Mouse (Mus musculus): ENCODE results near the gene Selplg.
"Not testable (repeated sequence)": the region's sequence is repeated elsewhere in the genome, so short reads cannot be mapped to it uniquely, and the experiment has no call there.

Gene Selplg

DNA sequence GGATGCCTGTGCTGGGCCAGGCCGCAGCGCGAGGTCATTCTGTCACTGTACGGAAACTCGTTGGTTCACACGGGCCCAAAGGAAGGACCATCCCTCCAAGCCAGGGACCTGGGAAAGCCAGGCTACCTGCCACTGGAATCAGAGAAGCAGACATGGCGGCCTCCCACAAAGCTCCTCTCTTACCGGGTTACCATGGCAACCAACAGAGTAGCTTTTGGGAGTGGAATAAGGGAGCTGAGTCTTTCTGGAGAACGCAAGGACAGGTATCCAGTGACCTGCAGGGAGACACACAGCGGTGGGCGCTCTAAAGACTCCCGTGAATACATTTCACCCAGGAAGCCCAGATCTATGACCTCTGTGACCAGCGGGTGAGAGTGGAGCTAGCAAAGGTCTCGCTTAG is 13.9 kb downstream of the Selplg start:
- DNase-seq, result no peak

- peak; percentile 57 for DNase-seq
Observed at GRCm38 (mm10) chr5:113815638-113816152, 16.7 kb downstream of the Selplg start.

DNA sequence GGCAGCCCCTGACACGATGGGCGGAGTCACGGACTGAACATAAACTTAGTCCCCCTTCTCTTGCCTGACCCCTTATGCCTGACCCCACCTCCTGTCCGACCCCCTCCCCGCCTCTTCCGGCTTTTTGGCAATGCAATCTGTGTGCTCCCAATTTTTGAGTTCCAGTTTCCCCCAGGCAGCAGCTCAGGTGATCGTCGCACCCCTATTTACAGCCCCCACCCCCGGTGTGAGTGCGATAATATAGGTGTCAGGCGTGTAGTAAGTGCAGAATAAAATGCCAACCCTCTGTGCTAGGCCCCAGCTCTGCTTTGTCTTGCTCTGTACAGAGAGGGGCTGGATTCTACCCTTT is 17.4 kb downstream of the Selplg start:
- DNase-seq, result no peak

GRCm38 (mm10) chr5:113814111-113815040 is 18.1 kb downstream of the Selplg start:
- no peak for DNase-seq

DNA sequence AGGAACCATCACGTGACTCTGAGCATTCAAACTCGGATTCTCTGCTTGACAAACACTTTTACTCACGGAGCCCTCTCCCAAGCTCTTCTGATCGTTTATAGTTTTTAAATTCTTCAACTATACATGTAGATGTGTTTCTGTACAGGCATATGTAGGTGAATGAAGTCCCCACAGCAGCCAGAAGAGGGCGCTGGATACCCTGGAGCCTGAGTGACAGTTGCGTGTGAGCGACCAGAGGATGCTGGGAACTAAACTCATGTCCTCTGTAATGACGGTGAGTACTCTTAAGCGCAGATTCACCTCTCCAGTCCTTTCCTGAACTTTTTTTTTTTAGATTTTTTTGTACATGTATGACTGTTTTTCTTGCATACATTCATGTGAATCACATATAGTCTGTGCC is 18.8 kb downstream of the Selplg start:
- DNase-seq, result no peak

DNA sequence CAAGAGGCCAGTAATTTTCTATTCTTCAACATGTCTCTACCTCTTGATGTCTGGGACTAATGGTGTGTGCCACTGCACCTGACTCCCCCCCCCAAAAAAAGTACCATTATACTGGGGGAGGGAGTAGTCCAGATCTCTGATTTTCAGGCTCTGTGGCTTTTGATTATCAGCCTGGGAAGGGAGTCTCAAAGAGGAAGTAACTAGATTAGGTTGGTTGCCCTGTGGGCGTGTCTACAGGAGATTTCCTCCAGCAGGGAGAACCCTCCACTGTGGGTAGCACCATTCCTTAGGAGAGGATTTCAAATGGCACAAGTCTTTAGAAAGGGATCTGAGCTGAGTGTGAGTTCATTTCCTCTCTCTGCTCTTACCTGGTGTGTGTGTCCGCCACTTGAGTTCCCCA is 19.8 kb downstream of the Selplg start:
- DNase-seq, result no peak

- not testable (repeated sequence) for DNase-seq
Observed at GRCm38 (mm10) chr5:113811824-113812420, 20.5 kb downstream of the Selplg start.

DNA sequence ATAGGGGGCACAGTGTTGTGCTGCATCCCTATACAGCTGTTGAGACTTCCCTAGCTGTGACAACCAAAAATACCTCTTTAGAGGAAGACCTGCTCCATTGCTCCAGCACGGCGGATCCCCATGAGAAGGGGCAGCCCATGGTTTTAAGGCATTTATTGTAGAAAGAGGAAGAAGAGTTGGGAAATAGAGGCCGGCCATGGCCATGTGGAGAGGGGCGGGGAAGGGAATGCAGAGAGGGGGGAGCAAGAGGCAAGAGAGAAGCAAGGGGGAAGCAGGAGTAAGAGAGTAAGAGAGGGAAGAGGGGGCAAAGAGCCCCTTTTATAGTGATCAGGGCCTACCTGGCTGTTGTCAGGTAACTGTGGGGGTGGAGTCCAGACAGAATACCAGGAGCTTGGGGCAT is 22.3 kb downstream of the Selplg start:
- no peak for DNase-seq

- DNase-seq, result no peak
Observed at GRCm38 (mm10) chr5:113808177-113808576, 24.3 kb downstream of the Selplg start.

DNA sequence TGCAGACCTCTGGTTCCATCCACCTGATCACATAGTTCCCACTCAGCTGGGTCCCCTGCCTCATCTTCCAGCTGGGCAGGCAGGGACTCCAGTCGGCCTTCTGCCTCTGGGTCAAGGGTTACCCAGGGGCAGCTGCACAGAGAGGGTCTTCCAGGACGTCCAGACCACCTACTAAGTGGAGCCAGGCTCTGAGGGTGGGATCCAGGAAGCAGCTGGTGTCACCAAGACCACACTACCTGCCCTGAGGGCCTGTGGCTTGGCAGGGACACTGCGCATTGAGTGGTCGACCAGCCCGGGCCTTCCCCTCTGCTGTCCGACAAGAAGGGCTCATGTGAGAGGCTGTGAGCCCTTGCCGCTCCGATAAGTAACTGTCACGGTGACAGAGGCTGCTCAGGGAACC is 24.7 kb downstream of the Selplg start:
- no peak for DNase-seq

GRCm38 (mm10) chr5:113806414-113806813 is 26.0 kb downstream of the Selplg start:
- DNase-seq, result no peak

DNA sequence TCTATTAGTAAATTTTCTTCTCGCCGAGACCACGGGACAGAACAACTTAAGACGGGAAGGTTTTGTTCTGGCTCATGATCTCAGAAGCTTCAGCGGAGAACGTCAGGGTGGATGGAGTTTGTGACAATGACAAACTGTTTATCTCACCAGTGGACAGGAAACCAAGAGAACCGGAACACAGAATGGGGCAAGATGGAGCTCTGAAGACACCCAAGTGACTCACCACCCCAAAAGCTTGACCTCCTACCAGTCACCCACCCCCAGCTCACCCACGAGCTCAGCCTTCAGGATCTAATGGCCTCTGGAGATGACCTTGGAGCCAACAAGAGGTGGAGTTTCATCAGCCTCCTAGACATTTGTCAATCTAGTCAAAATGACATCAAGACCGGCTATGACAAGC is 27.1 kb downstream of the Selplg start:
- DNase-seq, result no peak

- DNase-seq, result no peak
Observed at GRCm38 (mm10) chr5:113804395-113804966, 28.0 kb downstream of the Selplg start.

DNA sequence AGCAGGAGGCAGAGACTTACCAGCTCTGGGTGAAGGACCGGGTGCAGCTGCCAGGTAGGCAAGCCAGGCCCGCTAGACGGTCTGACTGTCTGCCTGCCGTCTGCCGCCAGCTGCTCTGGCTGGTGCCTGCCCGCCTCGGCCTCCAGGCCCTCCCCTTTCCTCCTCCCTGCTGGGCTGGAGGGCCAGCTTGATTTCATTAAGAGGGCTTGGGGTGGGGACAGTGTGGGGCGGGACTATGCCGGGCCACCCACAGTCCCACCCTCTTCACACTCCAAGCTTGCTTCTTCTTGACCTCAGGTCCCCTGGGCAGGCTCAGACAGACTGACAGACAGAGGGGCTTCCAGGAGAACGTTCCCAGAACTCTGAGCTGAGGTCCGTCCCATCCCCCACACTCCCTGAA is 32.2 kb downstream of the Selplg start, which contains the start of gene Tmem119:
Gene Tmem119, minus strand, starts transcription at position 237 of the 400 bp plus-strand sequence.
- no peak for DNase-seq

GRCm38 (mm10) chr5:113799691-113800090 is 32.8 kb downstream of the Selplg start:
- DNase-seq, result no peak

GRCm38 (mm10) chr5:113798525-113798924 is 33.9 kb downstream of the Selplg start:
- DNase-seq, result no peak

GRCm38 (mm10) chr5:113797149-113797882 is 35.1 kb downstream of the Selplg start:
- DNase-seq, result no peak

DNA sequence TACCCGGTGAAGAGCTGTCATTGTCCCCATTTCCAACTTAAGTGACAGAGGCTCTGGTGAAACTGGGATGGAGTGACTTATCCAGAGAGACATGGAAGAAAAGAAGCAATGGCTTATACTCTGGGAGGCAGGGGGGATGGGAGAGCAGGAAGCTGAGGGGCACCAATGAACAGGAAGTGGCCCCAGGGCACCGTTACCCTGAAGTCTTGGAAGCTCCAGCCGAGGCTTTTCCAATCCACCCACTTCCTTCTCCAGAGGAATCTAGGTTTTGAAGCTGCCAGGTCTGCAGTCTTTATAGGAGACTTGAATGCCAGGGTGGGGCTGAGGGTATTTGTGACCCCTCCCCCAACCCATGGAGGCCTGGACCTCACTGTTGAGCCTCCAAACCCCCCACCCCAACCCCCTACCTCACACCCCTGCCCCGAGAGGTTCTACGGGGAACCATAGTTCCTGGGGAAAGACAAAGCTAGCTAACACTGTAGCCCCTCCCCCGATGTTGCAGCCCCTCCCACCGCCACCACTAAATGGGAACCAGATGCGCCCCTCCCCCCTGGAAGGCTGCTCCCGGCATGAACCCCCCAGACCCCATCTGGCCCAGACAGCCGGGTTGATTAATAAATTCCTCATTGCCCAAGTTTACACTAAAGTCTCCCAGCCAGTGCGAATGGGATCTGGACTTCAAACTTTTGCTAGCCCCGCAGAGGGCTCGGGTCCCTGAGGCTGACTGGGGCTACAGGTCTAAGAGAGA is 35.9 kb downstream of the Selplg start:
- no peak for DNase-seq

GRCm38 (mm10) chr5:113791197-113792095 is 41.0 kb downstream of the Selplg start:
- DNase-seq, result no peak

- DNase-seq, result no peak
Observed at GRCm38 (mm10) chr5:113790453-113791196, 41.8 kb downstream of the Selplg start.

Measured in cerebellum, adult 11 months (tissue).